Mouse (Mus musculus) CH12.LX (cell line): ENCODE measurements around the gene Sbno1. TPM values are rescaled to one million over a fixed set of nuclear protein-coding genes. Genes with fewer than 3 reads are reported as not detected.

ENCODE experiments used
- DNase-seq: peaks from one replicate; pipeline ENCODE4 v3.0.0-alpha.2; 2013; ENCODE audit errors: extremely low read depth
- H3K27ac ChIP-seq: 2 replicates; pipeline ENCODE4 v1.5.1; 2012; ENCODE audit warnings: low read depth, mild to moderate bottlenecking, control low read depth, moderate library complexity; ENCODE audit not compliant: insufficient read depth
- H3K27me3 ChIP-seq: replicated peaks from 2 replicates; pipeline ENCODE3; 2012; ENCODE audit warnings: inconsistent platforms
- H3K36me3 ChIP-seq, 2 experiments: replicated peaks in 1 of 2; 2 replicates each; pipeline versions ENCODE3 to v1.6.1; 2012; ENCODE audit warnings: inconsistent platforms in 1 of 2, low read length in 1 of 2, mild to moderate bottlenecking in 1 of 2, mixed read lengths in 1 of 2, moderate library complexity in 1 of 2; ENCODE audit not compliant: control insufficient read depth in 1 of 2, insufficient read depth in 1 of 2
- H3K4me1 ChIP-seq, 2 experiments: 2 replicates each; pipeline ENCODE4 v1.6.1; 2012; ENCODE audit warnings: inconsistent platforms in 1 of 2, moderate library complexity in 1 of 2; ENCODE audit not compliant: insufficient read depth in 2 of 2, control insufficient read depth in 1 of 2
- H3K4me2 ChIP-seq: 2 replicates; pipeline ENCODE4 v1.6.1; 2012; ENCODE audit warnings: low read depth, mild to moderate bottlenecking, control low read depth; ENCODE audit not compliant: poor library complexity, insufficient read depth, severe bottlenecking
- H3K4me3 ChIP-seq, 3 experiments: fragments of 150-350 bp in 1 of 3; sonication (generic) in 1 of 3; replicated peaks in 1 of 3; 2 replicates each; pipeline versions ENCODE3 to v1.5.1; 2011 to 2012; ENCODE audit warnings: low read depth in 2 of 3, low read length in 2 of 3, mild to moderate bottlenecking in 2 of 3, moderate library complexity in 2 of 3, control low read depth in 1 of 3, improper control_type of control experiment in 1 of 3, inconsistent platforms in 1 of 3, mixed read lengths in 1 of 3; ENCODE audit not compliant: poor library complexity in 1 of 3
- H3K79me2 ChIP-seq: replicated peaks from 2 replicates; pipeline ENCODE4 v1.6.1; 2012; ENCODE audit warnings: mild to moderate bottlenecking, moderate library complexity; ENCODE audit not compliant: control insufficient read depth, poor library complexity, insufficient read depth, severe bottlenecking; ENCODE audit errors: extremely low read depth
- H3K9ac ChIP-seq: 2 replicates; pipeline ENCODE4 v1.6.1; 2012; ENCODE audit warnings: low read depth, mild to moderate bottlenecking, control low read depth, moderate library complexity; ENCODE audit not compliant: insufficient read depth
- H3K9me3 ChIP-seq: replicated peaks from 2 replicates; pipeline ENCODE3; 2012; ENCODE audit warnings: low read length, inconsistent platforms, mixed read lengths
- BHLHE40 ChIP-seq: IDR thresholded peaks from 2 replicates; pipeline ENCODE4 v1.6.1; 2011; ENCODE audit warnings: mild to moderate bottlenecking, low read depth, low read length, improper control_type of control experiment
- CHD1 ChIP-seq: IDR thresholded peaks from 2 replicates; pipeline ENCODE4 v1.6.1; 2012; ENCODE audit warnings: low read depth, low read length, improper control_type of control experiment, inconsistent platforms
- CHD2 ChIP-seq: IDR thresholded peaks from 2 replicates; pipeline ENCODE4 v1.6.1; 2011; ENCODE audit warnings: low read length, improper control_type of control experiment
- EP300 ChIP-seq: IDR thresholded peaks from 2 replicates; pipeline ENCODE4 v1.6.1; 2011; ENCODE audit warnings: low read length, improper control_type of control experiment
- GABPA ChIP-seq: IDR thresholded peaks from 2 replicates; pipeline ENCODE4 v1.6.1; 2012; ENCODE audit warnings: low read depth, low read length, improper control_type of control experiment, inconsistent platforms; ENCODE audit not compliant: insufficient replicate concordance
- IRF4 ChIP-seq: IDR thresholded peaks from 2 replicates; pipeline ENCODE4 v1.6.1; 2014; ENCODE audit warnings: low read depth, mild to moderate bottlenecking, inconsistent platforms, low read length, improper control_type of control experiment
- JUN ChIP-seq: IDR thresholded peaks from 2 replicates; pipeline ENCODE4 v1.6.1; 2011; ENCODE audit warnings: low read depth, mild to moderate bottlenecking, low read length, improper control_type of control experiment, moderate library complexity; ENCODE audit not compliant: insufficient read depth
- JUND ChIP-seq: conservative IDR thresholded peaks from 2 replicates; pipeline ENCODE4 v1.6.1; 2011; ENCODE audit warnings: low read depth, low read length, improper control_type of control experiment
- KAT2A ChIP-seq: IDR thresholded peaks from 2 replicates; pipeline ENCODE4 v1.6.1; 2012; ENCODE audit warnings: low read length, improper control_type of control experiment, inconsistent platforms; ENCODE audit not compliant: insufficient replicate concordance
- MAX ChIP-seq: IDR thresholded peaks from 2 replicates; pipeline ENCODE4 v1.6.1; 2011; ENCODE audit warnings: low read length, improper control_type of control experiment
- MAZ ChIP-seq: IDR thresholded peaks from 2 replicates; pipeline ENCODE4 v1.6.1; 2012; ENCODE audit warnings: low read depth, mild to moderate bottlenecking, inconsistent platforms, low read length, improper control_type of control experiment, moderate library complexity
- MEF2A ChIP-seq: IDR thresholded peaks from 2 replicates; pipeline ENCODE4 v1.6.1; 2014; ENCODE audit warnings: low read depth, mild to moderate bottlenecking, inconsistent platforms, low read length, improper control_type of control experiment, borderline replicate concordance
- MXI1 ChIP-seq: IDR thresholded peaks from 2 replicates; pipeline ENCODE4 v1.6.1; 2011; ENCODE audit warnings: mild to moderate bottlenecking, low read depth, low read length, improper control_type of control experiment
- PAX5 ChIP-seq: IDR thresholded peaks from 2 replicates; pipeline ENCODE4 v1.6.1; 2012; ENCODE audit warnings: low read length, inconsistent platforms, mixed read lengths
- RAD21 ChIP-seq: IDR thresholded peaks from 2 replicates; pipeline ENCODE4 v1.6.1; 2011; ENCODE audit warnings: low read depth, mild to moderate bottlenecking, low read length, improper control_type of control experiment, moderate library complexity
- RCOR1 ChIP-seq: conservative IDR thresholded peaks from 2 replicates; pipeline ENCODE4 v1.6.1; 2012; ENCODE audit warnings: low read depth, mild to moderate bottlenecking, inconsistent platforms, low read length, improper control_type of control experiment
- SIN3A ChIP-seq: IDR thresholded peaks from 2 replicates; pipeline ENCODE4 v1.6.1; 2012; ENCODE audit warnings: low read length, improper control_type of control experiment, inconsistent platforms
- SMC3 ChIP-seq: IDR thresholded peaks from 2 replicates; pipeline ENCODE4 v1.6.1; 2011; ENCODE audit warnings: low read depth, low read length, improper control_type of control experiment
- TCF12 ChIP-seq: IDR thresholded peaks from 2 replicates; pipeline ENCODE4 v1.6.1; 2014; ENCODE audit warnings: low read depth, mild to moderate bottlenecking, inconsistent platforms, low read length, improper control_type of control experiment
- UBTF ChIP-seq: IDR thresholded peaks from 2 replicates; pipeline ENCODE4 v1.6.1; 2012; ENCODE audit warnings: low read depth, mild to moderate bottlenecking, inconsistent platforms, low read length, improper control_type of control experiment, moderate library complexity
- ZC3H11A ChIP-seq: IDR thresholded peaks from 2 replicates; pipeline ENCODE4 v1.6.1; 2012; ENCODE audit warnings: low read depth, mild to moderate bottlenecking, inconsistent platforms, low read length, improper control_type of control experiment
- ZKSCAN1 ChIP-seq: IDR thresholded peaks from 2 replicates; pipeline ENCODE4 v1.6.1; 2012; ENCODE audit warnings: low read depth, inconsistent platforms, low read length, improper control_type of control experiment, borderline replicate concordance
- ZNF384 ChIP-seq: IDR thresholded peaks from 2 replicates; pipeline ENCODE4 v1.6.1; 2012; ENCODE audit warnings: low read depth, low read length, improper control_type of control experiment, inconsistent platforms
- dilution Hi-C: fragments of 300-500 bp; cut with MboI; formaldehyde crosslinking; loops from 2 replicates; pipeline ENCODE4 v1.14.3; 2020; ENCODE audit warnings: low sequenced_read_pairs; ENCODE audit not compliant: extremely low pct_unique_long_range_greater_than_20kb, extremely low pct_ligation_motif_present
- in situ Hi-C: fragments of 300-500 bp; cut with MboI; formaldehyde crosslinking; loops from 3 replicates; pipeline ENCODE4 v1.14.3; 2019; ENCODE audit warnings: low sequenced_read_pairs, low pct_ligation_motif_present, low pct_unique_long_range_greater_than_20kb, mixed read lengths
- polyA plus RNA-seq: library from polyadenylated mRNA; unstranded; fragments of >175 nt; gene quantifications from 2 replicates; pipeline ENCODE4 v1.2.1, GENCODE M21; 2012; ENCODE audit warnings: low read depth; ENCODE audit not compliant: insufficient read length
- total RNA-seq, 2 experiments: library from RNA; depleted of rRNA; stranded (reverse); fragments of 300-350 nt in 1 of 2; fragments of >200 nt in 1 of 2; gene quantifications; 2 replicates each; pipeline ENCODE4 v1.2.3; 2012 to 2014

Sbno1 gene
- total and polyA plus RNA-seq, 3 experiments: 35.0 to 48.5 (median 38.3) TPM

- in situ Hi-C loops: no loop called here
- TF ChIP-seq GABPA: no peak
- TF ChIP-seq JUND: no peak
- TF ChIP-seq UBTF: no peak
- TF ChIP-seq SIN3A: no peak
- no peak for TF ChIP-seq TCF12
- TF ChIP-seq RAD21: no peak
- TF ChIP-seq ZNF384: no peak
- no peak for TF ChIP-seq MEF2A
- no peak for TF ChIP-seq MAZ
- Histone ChIP-seq H3K4me2 (no peak overlapping the region), H3K4me3 (no peak overlapping the region), H3K27me3 (no peaks in the 10 kb centered on the region), H3K4me1 (peaks cover 10 to 17% of the 10 kb centered on the region in 2 experiments), H3K36me3 (peaks cover 2 to 24% of the 10 kb centered on the region in 2 experiments), H3K79me2 (no peaks in the 10 kb centered on the region), H3K27ac (no peak overlapping the region), H3K9ac (no peak overlapping the region), H3K9me3 (no peaks in the 10 kb centered on the region)
- dilution Hi-C loops: no loop called here
- no peak for DNase-seq
These were observed 88.7 kb downstream of the Sbno1 start for GRCm38 (mm10) chr5:124337103-124337502.

GRCm38 (mm10) chr5:124334392-124334791 is 91.4 kb downstream of the Sbno1 start:
- H3K9ac ChIP-seq: no peak overlapping the region
- in situ Hi-C loops (no loop called here), dilution Hi-C loops (no loop called here)
- H3K4me3 ChIP-seq: no peak overlapping the region
- H3K79me2 ChIP-seq: no peaks in the 10 kb centered on the region
- no peak overlapping the region for H3K27ac ChIP-seq
- DNase-seq: no peak
- no peak overlapping the region for H3K4me2 ChIP-seq
- no peaks in the 10 kb centered on the region for H3K9me3 ChIP-seq
- no peaks in the 10 kb centered on the region for H3K27me3 ChIP-seq
- H3K4me1 ChIP-seq: peaks cover 5 to 11% of the 10 kb centered on the region in 2 experiments
- H3K36me3 ChIP-seq: peaks cover 2 to 19% of the 10 kb centered on the region in 2 experiments
- no peak for TF ChIP-seq CHD1
- no peak for TF ChIP-seq IRF4
- no peak for TF ChIP-seq SIN3A

GRCm38 (mm10) chr5:124330086-124330485 is 95.7 kb downstream of the Sbno1 start:
- no peak overlapping the region for H3K4me3 ChIP-seq
- H3K9me3 ChIP-seq: no peaks in the 10 kb centered on the region
- H3K4me1 ChIP-seq: peaks cover 3 to 23% of the 10 kb centered on the region in 2 experiments; a peak in 3 of 4 replicates
- no peak overlapping the region for H3K9ac ChIP-seq
- no peak for TF ChIP-seq MXI1
- TF ChIP-seq MAZ: no peak
- no peak for TF ChIP-seq CHD2
- no peak for TF ChIP-seq ZNF384
- no peak for TF ChIP-seq JUN
- TF ChIP-seq MEF2A: no peak
- TF ChIP-seq PAX5: no peak
- no peak for TF ChIP-seq KAT2A
- no peak for TF ChIP-seq EP300
- no peak for TF ChIP-seq BHLHE40
- TF ChIP-seq IRF4: no peak
- no peak for TF ChIP-seq ZC3H11A
- TF ChIP-seq RCOR1: no peak
- no peak for TF ChIP-seq ZKSCAN1
- no peak for TF ChIP-seq SMC3
- TF ChIP-seq MAX: no peak
- no peak for TF ChIP-seq SIN3A
- dilution Hi-C loops (no loop called here), in situ Hi-C loops (no loop called here)
- H3K27ac ChIP-seq: no peak overlapping the region
- peaks cover 0 to 7% of the 10 kb centered on the region in 2 experiments for H3K36me3 ChIP-seq
- H3K79me2 ChIP-seq: peaks cover 7% of the 10 kb centered on the region; the same call in 1 of the 2 replicates
- DNase-seq: no peak
- no peak overlapping the region for H3K4me2 ChIP-seq
- H3K27me3 ChIP-seq: no peaks in the 10 kb centered on the region
